Mouse (Mus musculus): ENCODE results near the gene Capn5. TPM values are rescaled to one million over a fixed set of nuclear protein-coding genes. Genes with fewer than 3 reads are reported as not detected.

The Capn5 gene
- 3.4 and 4.5 TPM in 2 replicates for total RNA-seq (2015)
- 4.0 and 7.5 TPM in 2 replicates for total RNA-seq (2017)

DNA sequence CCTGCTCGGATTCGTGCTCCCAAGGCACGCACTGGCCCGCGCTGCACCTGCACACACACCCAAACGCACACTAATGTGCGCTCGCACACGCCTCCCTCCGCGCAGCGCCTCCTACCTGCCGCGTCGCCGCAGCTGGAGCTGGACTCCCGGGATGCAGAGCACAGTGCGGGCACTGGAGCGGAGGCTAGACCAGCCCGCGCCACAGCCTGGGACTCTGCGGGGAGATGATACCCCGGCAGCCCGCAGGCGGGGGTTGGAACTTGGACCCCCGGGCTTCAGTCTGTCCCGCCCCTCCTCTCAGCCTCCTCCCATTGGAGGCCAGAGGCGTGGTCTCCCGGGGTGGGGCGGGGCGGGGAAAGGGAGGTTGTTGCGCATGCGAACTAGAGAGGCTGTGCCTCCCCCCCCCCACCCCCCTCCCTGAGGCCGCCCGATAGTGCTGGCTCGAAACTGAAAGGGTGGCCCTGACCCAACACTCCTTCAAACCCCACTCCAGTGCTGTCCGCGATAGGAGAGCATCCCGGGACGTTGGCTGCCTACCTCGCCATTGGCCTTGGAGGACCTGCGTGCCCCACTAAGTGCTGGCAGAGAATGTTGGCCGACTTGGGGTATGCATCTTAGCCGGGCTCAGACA lies at the start of gene Capn5:
Gene Capn5 (minus strand): TSS at position 346 of the 631 bp plus-strand sequence.
- peak; percentile 69 for ATAC-seq (replicated peaks; ENCODE audit: poor library complexity)

DNA sequence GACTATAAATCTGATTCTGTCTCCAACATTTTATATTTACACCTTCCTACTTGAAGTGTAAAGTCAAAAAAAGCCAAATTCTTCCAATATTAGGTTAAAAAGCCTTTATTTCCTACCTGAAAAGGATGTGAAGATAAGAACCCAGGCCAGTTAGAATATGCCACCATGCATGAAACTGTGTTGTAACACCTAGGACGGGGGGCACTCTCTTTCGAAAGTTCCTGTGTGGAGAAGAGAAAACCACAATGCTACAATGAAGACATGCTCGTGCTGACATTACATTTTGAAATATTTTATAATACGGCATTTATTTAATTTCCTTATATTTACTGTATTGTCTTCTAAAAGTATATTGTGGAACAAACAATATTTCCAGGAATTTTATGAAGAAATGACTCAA lies 45.7 kb upstream of the Capn5 start:
- peak; percentile 84 for ATAC-seq (replicated peaks; ENCODE audit: poor library complexity)

DNA sequence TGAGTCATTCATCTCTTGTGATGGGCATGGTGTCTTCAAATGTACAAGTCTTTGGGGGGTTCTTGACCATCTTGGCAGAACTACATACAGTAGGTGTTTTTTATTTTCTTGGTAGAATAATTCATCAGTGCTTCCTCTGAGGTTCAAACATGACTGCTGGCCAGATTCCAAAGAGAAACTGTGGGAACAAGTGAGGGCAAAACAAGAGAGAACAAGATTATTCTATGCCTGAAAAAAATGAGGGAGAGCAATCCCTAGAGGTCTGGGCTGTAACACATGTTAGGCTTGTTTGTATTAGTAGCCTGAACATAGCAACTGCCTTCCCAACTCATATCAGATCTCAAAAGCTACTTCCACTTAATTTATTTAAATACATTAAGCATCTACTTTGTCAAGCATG lies 38.6 kb upstream of the Capn5 start:
- ATAC-seq (replicated peaks; ENCODE audit: poor library complexity) = no peak

DNA sequence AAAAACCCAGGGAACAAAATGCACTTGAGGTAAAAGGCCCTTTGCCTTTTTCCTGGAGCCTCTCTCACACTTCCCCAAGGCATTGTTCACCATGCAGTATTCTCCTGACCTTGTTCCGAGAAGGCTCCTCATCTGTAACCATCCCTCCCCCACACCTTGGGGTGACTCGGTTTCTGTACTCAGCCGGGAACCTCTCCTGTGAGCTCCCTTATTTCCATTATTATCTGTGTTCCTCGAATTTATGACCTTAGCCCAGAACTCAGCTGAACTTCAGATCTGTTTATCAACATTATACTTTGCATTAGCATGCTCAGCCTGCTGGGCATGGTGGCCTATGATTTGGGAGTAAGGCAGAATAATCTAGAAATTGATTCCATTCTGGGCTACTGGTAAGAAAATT lies 24.9 kb upstream of the Capn5 start:
- ATAC-seq (replicated peaks; ENCODE audit: poor library complexity) = no peak

DNA sequence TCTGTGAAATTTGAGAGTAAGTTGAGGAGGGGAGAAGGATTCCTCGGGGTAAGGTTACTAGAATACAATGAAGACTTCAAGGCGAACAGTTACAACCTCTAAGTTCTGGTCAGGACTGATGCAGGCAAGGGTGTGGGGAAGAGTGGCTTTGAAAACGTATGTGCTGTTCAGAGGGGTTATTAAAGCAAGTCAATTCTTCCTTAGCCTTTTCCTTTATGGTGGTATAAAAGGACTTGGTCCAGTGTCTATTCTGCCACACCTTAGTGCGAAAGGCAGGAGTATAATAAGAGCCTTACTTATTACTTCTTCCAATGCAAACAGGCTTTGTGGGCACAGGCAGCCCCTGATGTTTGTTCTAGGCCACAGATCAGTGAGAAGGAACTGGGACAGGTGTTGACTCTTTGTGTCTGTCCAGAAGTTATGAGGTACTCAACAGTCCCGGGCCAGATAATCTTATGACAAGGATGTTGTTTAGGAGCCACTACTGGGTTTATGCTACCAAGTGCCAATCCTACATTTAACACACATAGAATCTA lies 23.5 kb upstream of the Capn5 start:
- no peak for ATAC-seq (replicated peaks; ENCODE audit: poor library complexity)

DNA sequence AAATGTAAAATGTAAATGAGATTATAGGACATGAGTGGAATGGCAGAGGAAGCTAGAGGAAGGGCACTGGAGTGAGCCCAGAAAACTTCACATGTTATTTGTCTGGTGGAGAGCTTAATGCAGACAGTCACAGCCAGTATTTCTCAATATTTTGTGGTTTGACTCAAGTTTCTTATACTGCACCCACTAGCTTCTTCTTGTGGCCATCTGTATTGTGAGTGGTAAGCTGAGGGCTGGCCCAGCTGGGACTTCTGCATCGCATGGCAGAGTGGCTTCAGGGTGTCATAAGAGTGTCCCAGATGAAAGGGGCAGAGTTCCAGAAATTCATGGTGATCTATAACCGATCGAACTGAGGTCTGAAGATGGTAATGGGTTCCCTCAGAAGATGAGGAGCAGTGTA lies 22.3 kb upstream of the Capn5 start:
- ATAC-seq (replicated peaks; ENCODE audit: poor library complexity) = peak; percentile 88

DNA sequence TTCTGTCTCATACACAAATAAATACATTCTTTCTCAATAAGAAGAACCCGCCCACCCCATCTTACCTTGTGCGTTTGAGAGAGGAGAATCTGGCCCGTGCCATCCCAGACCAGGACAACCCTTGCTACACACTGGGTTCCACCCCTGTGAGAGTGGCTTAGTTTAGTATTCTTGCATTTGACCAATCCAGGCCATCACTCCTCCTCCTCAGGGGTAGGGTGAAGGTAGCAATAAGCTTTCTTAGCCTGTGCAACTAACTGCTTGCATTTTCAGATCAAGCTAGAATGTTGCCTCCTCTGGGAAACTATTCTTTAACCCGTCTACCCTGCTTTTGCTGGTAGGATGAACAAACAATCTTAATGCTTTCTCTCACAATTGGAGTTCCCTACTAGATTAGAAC lies 21.3 kb upstream of the Capn5 start, which contains the start of gene B3gnt6:
Gene B3gnt6 (minus strand): TSS at position 101 of the 400 bp plus-strand sequence.
- no peak for ATAC-seq (replicated peaks; ENCODE audit: poor library complexity)

DNA sequence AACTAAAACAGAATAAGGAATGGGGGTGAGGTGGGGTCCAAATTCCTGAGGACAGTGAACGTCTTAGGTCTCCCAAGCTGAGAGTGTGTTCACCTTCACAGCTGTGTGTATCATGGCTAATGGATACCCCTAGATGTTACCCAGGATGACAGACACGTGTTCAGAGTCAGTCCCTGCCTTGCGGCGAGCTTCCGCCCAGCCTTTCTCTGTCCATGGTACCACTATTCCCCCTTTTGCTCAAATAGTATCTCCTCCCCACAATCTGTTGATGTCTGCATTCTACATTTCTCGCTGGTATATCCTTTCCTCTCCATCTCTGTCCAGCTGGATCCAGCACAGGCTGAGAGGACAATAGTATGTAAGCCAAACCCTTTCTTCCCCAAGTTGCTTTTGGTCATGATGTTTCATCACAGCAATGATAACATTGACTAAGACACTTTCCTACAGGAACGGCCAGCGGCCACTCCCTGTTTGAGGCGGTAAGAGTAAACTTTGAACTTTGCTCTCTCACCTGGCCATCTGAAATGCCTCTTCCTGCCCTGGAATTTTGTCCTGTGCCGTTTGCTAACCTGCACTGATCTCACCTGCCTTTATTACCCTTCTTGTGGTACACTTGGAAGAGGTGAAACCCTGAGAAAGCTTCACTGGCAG lies 17.2 kb upstream of the Capn5 start:
- ATAC-seq (replicated peaks; ENCODE audit: poor library complexity) = 0 out of 2 replicates have a peak, but pooled peaks have one; percentile 29

DNA sequence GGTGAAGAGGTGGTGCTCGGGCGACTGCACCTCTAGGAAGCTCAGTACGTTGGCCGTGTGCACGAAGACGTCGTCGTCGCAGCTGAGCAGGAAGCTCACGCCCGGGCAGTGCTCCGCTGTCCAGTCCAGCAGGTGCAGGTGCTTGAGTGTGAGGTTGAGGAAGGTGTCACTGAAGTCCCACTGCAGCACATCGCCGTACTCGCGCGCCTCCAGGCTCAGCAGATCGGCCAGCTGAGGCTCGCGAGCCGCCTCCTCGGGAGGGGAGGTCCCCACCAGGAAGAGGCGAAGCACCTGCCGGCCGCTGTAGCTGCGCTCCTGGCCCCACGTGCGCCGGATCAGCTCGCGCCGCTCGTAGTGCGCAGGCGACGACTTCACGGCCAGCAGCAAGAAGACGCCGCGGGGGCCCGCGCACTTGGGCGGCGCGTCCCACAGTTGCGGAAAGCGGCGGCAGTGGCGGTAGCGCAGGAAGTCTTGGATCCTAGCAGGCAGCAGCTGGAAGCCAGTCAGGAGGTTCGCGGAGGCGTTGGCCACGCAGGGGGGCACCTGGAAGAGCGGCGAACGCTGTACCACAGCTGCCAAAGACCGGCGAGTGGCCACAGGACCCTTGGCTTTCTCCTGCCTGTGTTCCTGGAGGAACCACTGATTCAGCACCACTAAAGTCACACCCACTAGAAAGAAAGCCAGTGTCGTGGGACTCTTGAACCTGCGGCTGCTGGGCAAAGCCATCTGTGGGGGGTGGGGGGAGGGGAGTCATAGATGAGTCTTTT lies 16.1 kb upstream of the Capn5 start:
- peak; percentile 12; the same call in 1 of the 2 replicates for ATAC-seq (replicated peaks; ENCODE audit: poor library complexity)

DNA sequence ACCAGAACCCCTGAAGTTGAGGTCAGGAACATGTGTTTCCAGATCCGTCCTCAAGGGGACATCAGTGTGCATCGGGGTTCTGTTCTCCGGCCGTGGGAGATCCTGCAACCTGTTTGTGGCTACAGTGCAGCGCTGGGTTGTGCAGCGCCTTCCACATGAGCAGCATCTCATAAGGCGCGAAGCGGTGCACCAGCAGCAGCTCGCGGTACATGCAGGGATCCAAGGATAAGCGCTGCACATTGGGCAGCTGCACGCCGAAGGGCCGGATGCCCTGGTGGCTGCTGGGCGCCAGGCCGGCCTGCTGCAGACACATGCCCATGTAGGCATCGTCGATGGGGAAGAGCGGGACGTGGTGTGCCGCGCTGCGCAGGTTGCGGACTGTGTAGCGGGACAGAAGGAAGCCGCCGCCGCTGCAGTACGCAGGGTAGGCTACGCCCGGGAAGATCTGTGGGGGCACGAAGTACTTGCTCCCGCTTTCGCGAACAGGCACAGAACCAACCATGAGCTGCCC lies 15.5 kb upstream of the Capn5 start:
- peak; percentile 59 for ATAC-seq (replicated peaks; ENCODE audit: poor library complexity)

DNA sequence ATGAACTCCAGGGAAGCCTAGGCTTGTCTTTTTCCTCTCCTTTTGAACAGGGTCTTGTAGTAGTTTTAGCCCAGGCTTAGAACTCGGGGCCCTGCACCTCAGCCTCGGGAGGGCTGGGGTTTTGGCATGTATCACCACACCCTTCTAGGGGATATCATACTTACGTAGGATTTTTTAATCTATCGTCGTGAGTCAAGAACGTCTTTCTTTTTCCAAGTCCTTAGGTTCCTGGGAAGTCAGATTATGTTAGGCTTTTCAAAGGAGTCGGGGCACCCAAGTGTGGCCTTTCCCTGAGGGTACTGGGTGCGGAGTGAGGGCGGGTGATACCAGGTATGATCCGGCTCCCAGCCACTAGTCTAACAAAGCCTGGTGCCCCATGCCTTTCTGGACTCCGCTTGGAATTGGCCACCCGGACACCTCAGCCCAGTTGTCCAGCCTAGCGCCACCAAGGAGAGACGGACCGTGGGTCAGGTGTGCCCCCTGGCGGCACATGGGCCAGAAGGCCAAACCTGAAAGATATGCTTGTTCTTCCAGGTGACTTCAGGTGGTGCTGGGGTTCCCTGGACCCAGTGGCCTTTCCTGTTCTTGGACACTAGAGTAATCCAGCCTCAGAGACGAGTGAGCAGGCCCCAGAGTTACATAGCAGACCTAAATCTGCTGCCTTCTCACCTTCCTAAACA lies 13.6 kb upstream of the Capn5 start:
- no peak for ATAC-seq (replicated peaks; ENCODE audit: poor library complexity)

DNA sequence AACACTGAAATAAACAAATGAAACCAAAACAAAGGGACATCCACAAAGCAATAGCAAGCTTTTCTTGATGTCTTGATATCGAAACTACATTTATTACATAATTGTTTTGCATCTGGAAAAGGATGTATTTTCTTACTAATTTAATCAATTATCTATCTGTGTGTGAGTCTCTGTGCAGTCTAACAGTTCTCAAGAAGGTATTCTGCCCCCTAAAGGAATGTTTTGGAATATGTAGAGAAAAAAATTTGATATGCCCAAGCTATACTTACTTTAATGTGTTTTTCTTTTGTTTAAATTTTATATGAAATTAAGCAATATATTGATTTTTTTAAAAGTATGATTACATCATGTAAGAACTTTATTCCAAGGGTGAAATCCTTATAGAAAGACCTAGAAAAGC lies 12.5 kb upstream of the Capn5 start:
- no peak for ATAC-seq (replicated peaks; ENCODE audit: poor library complexity)

DNA sequence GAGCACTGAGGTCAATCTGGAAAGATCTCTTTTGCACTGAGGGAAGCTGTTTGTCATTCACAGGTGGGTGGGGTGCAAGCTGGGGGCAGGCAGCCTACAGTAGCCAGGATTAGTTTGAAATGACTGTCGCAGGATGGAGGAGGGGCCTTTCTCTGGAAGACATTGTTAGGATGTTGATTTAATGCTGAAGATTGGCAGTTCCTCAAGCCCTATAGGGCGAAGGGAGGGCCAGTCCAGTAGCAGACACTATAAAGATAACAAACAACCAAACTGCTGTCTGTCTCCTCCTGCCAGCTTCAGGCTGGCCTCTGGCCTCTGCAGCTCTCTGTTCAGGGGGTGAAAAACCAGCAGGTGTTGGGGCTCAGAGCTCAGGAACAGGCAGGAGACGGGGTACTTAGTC lies 11.7 kb upstream of the Capn5 start:
- 0 out of 2 replicates have a peak, but pooled peaks have one; percentile 8 for ATAC-seq (replicated peaks; ENCODE audit: poor library complexity)

DNA sequence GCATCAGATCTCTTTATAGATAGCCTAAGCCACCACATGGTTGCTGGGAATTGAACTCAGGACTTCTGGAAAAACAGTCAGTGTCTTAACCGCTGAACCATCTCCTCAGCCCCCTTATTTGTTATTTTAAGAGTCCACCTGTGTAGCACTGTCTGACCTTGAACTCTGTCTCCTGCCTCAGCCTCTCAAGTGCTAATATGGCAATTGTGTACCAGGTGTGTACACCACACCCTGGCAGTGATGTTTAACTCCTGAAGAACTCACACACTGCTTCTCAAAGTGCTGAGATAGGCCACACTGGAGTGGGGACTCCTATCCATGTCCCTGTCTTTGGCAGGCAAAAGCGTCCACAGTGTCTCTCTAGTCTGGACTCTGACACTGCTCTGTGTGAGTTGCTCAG lies 10.6 kb upstream of the Capn5 start:
- no peak for ATAC-seq (replicated peaks; ENCODE audit: poor library complexity)

DNA sequence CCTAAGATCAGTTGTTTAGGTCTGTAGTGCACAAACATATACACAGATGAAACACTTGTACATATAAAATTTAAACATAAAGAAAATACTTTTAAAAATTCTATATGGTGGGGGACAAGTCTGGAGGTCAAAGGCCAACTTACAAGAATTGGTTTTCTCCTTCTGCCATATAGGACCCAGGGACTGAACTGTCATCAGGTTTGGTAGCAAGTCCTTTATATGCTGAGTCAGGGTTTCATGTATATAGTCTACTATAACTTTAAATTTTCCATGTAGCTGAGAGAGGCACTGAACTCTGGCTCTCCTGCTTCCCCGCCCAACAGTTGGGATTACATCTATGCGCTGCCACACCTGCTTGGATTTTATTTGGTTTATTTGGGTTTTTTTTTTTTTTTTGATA lies 10.2 kb upstream of the Capn5 start:
- no peak for ATAC-seq (replicated peaks; ENCODE audit: poor library complexity)

DNA sequence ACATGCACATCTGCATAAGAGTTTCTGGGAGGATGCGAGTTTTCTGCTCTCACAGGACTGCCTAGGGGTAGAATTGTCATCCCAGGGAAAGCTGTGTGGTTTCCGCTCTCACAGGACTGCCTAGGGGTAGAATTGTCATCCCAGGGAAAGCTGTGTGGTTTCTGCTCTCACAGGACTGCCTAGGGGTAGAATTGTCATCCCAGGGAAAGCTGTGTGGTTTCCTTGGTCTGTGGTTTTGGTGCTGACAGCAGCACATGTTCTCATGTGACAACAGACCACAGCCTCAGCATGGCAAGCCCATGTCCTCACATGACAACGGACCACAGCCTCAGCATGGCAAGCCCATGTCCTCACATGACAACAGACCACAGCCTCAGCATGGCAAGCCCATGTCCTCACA lies 9.3 kb upstream of the Capn5 start:
- peak; percentile 77 for ATAC-seq (replicated peaks; ENCODE audit: poor library complexity)

DNA sequence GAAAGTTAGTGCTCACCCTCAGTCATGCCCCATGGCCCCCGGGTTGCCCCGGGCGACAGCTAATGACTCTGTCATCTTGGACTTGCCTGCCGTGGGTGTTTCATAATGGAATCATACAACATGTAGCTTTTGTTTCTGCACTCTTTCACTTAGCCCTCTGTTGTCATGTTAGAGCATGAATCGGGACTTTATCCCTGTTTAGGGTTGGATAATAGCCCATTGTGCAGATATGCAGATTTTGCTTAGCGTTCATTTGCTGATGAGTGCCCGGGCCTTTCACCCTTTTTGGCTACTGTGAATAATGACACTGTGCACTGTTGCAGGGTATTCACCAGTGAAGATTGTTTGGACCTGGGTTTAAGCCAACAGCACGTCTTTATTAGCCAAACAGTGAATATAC lies 8.6 kb upstream of the Capn5 start:
- ATAC-seq (replicated peaks; ENCODE audit: poor library complexity) = no peak

DNA sequence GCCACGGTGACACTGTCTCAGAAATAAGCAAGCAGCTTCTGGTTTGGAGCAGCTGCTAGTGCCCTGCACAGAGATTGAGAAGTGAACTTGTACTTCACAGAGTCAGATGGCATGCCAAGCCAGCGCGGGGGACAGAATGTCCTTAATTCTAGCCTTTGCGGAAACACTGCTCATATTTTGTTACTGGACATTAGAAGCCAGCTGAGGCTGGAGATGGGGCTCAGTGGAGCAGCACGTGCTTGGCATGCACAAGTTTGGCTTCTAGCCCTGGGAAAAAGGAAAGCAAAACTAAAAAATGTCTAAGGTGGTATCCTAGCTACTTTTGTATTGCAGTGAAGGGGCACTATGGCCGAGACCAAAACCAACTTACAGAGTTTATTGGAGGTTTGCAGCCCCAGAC lies 7.3 kb upstream of the Capn5 start:
- no peak for ATAC-seq (replicated peaks; ENCODE audit: poor library complexity)

DNA sequence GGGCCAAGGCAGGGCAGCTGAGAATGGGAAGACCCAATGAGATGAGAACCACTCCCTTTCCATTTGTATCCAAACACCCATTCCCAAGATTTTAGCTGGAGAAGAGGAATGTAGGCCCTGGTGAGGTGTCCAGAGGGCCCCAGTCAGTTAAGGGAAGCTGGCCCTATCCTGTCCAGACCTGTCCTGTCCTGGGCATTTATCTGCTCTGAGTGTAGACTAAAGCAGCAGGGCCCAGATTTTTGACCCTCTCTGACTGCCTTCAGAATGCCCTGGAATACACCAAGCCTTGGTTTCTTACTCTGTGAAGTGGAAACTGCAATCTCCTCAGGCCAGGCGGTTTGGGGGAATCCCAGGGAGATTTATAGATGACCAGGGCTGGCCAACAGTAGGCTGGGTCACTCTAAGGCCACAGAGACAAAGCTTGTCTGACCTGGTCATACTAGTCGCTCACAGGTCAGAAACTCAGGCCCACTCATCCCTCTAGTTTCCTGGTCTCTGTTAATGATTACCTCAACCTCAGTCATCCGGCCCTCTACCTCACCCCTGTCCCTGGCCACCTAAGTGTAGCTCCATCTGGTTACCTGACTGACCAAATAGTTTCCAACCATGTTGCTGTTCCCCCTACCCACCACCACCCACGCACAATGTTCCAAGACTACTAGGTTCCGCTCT lies 622 bp upstream of the Capn5 start:
- no peak for ATAC-seq (replicated peaks; ENCODE audit: poor library complexity)

DNA sequence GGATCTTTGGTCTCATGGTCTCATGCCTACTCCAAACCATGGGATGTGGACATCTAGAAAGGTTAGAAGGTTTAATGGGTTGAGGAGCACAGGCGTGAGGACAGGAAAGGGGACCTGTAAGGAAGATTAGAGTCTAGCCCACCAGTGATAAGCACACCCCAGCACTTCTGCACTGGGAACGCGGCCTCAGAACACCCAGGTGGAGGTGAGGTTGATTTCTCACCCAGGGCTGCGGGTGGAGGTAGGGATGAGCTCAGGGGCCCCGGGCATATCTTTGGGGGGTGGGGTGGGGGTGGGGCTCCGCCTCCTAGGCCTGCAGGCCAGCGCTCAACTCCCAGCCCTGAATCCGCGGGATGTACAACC lies 527 bp downstream of the Capn5 start:
- no peak for ATAC-seq (replicated peaks; ENCODE audit: poor library complexity)
